Mouse (Mus musculus): ENCODE data around the gene Cuedc1. TPM values are rescaled to one million over a fixed set of nuclear protein-coding genes. Genes with fewer than 3 reads are reported as not detected.
"Not testable (repeated sequence)": the region's sequence is repeated elsewhere in the genome, so short reads cannot be mapped to it uniquely, and the experiment has no call there.

Gene Cuedc1
- polyA plus RNA-seq, 1 experiment, result 42.0 TPM

DNA sequence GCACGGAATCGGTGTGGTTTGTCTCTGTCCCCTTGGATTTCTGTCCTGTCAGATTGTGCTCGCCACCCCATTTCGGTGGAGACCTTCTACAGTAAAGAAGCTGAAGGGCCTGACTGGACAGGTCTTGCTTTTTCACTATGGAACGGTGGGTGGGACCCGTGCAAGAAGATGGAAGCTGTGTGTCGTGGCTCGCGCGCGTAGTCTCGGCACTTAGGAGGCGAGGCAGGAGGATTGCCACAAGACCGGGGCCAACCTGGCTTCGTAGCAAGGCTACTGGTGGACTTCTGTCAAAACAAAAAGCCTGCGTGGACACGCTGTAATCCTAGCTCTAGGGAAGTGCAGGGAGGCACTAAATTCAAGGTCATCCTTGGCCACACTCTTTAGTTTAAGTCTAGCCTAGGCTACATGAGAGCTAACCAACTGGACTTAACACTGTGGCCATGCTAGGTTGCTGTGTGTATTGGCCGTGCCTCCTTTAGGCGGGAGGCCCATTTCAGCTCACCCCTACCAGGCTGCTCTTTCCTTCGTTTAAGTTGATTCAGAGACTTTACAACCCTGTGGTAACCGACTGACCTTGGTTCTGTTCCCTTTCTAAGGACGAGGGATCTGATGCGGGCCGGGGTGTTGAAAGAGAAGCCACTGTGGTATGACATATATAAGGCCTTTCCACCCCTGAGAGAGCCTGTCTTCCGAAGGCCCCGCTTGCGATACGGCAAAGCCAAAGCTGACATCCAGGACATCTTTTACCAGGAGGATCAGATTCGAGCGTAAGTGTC, 106.9 kb downstream of the Cuedc1 start:
- TF ChIP-seq POLR2A (IDR thresholded peaks at IDR 0.05; ENCODE audit: borderline replicate concordance, insufficient read depth, low read length), result no peak
- no peak for TF ChIP-seq CTCF (IDR thresholded peaks at IDR 0.05; ENCODE audit: borderline replicate concordance, insufficient read depth, low read depth, low read length)
- no peaks in the 10 kb centered on the region for H3K27me3 ChIP-seq (ENCODE audit: control insufficient read depth, insufficient read depth, low read length)
- WGBS, result 30% methylated on average over 30 of the region's 30 CpGs

DNA sequence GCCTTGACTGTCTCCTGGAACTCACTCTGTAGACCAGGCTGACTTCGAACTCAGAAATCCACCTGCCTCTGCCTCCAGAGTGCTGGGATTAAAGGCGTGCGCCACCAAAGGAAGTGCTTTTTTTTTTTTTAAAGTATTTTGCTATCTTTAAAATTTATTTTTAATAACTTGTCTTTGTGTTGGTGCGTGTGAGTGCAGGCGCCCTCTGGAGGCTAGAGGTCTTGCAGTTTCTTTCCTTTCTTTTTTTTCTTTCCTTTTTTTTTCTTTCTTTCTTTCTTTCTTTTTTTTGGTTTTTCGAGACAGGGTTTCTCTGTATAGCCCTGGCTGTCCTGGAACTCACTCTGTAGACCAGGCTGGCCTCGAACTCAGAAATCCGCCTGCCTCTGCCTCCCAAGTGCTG, 108.7 kb downstream of the Cuedc1 start:
- not testable (repeated sequence) for DNase-seq; H3K4me3 ChIP-seq (replicated peaks; ENCODE audit: insufficient read depth, low read depth, low read length); H3K27ac ChIP-seq (ENCODE audit: insufficient read depth, low read length); H3K4me1 ChIP-seq (ENCODE audit: control insufficient read depth, insufficient read depth, low read length); H3K27me3 ChIP-seq (ENCODE audit: control insufficient read depth, insufficient read depth, low read length)
- WGBS, result 81% methylated on average over 8 of the region's 8 CpGs

More for the DNA sequence above, 106.9 kb downstream of the Cuedc1 start:
- H3K27ac ChIP-seq (ENCODE audit: insufficient read depth, low read length), result peak overlapping the region; percentile 64; the same call in 1 of the 2 replicates
- H3K4me3 ChIP-seq (replicated peaks; ENCODE audit: insufficient read depth, low read depth, low read length), result peak overlapping the region; percentile 95
- peaks cover 3% of the 10 kb centered on the region for H3K4me1 ChIP-seq (ENCODE audit: control insufficient read depth, insufficient read depth, low read length)
- DNase-seq, result no peak

DNA sequence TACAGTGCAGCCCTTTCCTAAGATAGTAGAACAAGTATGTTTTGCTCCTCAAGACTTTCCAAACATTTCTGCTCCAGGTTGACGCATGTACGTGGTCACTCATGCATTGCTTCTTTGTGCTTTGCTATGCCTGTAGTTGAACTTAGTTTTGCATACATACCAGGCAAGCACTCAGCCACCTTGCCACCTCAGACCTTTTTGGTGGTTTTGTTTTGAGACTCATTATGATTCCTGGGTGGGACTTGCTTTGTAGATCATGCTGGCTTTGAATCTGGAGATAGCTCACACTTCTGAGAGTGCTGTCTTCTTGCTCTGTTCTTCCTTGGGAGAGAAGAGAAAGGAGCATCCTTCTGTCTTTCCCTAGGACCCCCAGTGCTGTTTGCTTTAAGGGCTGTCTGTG, 109.8 kb downstream of the Cuedc1 start:
- TF ChIP-seq CTCF (IDR thresholded peaks at IDR 0.05; ENCODE audit: borderline replicate concordance, insufficient read depth, low read depth, low read length) (no peak), POLR2A (IDR thresholded peaks at IDR 0.05; ENCODE audit: borderline replicate concordance, insufficient read depth, low read length) (no peak)
- Histone ChIP-seq H3K4me3 (replicated peaks; ENCODE audit: insufficient read depth, low read depth, low read length) (no peak overlapping the region), H3K27ac (ENCODE audit: insufficient read depth, low read length) (no peak overlapping the region), H3K27me3 (ENCODE audit: control insufficient read depth, insufficient read depth, low read length) (no peaks in the 10 kb centered on the region), H3K4me1 (ENCODE audit: control insufficient read depth, insufficient read depth, low read length) (peaks cover 3% of the 10 kb centered on the region; the same call in 1 of the 2 replicates)
- DNase-seq, result no peak
- 92% methylated on average over 2 of the region's 2 CpGs for WGBS

DNA sequence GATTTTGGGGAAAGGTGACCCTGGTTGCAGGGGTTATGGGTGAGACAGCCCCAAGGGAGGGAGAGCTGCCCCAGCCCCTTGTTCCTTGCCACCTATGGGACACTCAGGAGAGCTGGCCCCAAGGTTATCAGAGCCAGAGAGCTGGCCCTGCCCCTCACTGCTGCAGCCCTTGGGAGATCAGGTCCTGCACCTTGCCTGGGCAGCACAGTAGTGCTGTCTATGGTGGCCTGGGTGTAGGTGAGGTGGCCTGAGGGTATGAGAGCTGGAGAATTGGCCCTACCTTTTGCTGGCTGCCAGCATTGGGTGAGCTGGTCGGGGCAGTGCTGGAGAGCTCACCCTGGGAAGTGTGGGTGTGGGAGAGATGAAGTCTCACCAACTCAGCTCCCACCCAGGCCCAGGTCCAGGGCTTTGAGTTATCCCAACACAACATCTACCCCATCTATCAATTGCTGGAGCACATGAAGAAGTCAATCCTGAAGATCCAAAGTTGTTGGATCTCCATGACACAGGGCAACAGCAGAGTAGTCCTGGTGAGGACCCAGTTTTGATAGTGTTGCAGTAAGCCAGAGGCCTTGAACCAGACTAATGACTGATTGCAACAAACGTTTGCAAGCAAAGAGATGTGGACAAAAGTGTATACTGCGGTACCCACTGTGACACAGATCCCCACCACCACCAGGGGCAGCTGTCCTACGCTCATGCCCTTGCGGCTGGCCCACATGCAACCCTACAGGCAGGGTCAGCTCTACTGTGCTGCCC, 114.1 kb downstream of the Cuedc1 start:
- H3K4me3 ChIP-seq (replicated peaks; ENCODE audit: insufficient read depth, low read depth, low read length), result no peak overlapping the region
- no peaks in the 10 kb centered on the region for H3K27me3 ChIP-seq (ENCODE audit: control insufficient read depth, insufficient read depth, low read length)
- 77% methylated on average over 5 of the region's 5 CpGs for WGBS
- TF ChIP-seq CTCF (IDR thresholded peaks at IDR 0.05; ENCODE audit: borderline replicate concordance, insufficient read depth, low read depth, low read length), result no peak
- no peak for TF ChIP-seq POLR2A (IDR thresholded peaks at IDR 0.05; ENCODE audit: borderline replicate concordance, insufficient read depth, low read length)
- peaks cover 6% of the 10 kb centered on the region; the same call in 1 of the 2 replicates for H3K4me1 ChIP-seq (ENCODE audit: control insufficient read depth, insufficient read depth, low read length)
- no peak for DNase-seq
- H3K27ac ChIP-seq (ENCODE audit: insufficient read depth, low read length), result no peak overlapping the region

DNA sequence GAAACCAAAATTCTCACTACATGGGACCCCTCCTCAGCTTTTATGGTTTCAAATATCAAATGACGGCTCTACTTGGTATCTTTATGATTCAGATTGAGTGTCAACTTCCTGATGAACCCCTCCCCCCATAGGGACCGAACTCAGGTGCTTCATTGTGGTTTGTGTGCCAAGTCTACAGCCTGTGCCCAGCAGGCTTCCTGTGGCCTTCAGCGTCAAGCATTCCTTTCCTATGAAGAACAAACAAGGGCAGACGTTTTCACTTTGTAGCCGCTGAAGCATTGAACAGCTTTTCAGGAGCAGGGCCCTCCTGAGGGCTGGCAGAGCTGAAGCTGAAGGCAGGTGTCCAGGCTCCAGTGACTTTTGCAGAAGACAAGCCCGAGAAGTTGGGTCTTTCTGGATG, 115.9 kb downstream of the Cuedc1 start:
- no peak for TF ChIP-seq CTCF (IDR thresholded peaks at IDR 0.05; ENCODE audit: borderline replicate concordance, insufficient read depth, low read depth, low read length)
- TF ChIP-seq POLR2A (IDR thresholded peaks at IDR 0.05; ENCODE audit: borderline replicate concordance, insufficient read depth, low read length), result no peak
- no peak overlapping the region for H3K27ac ChIP-seq (ENCODE audit: insufficient read depth, low read length)
- peak; percentile 25 to 26 for DNase-seq
- H3K4me1 ChIP-seq (ENCODE audit: control insufficient read depth, insufficient read depth, low read length), result peaks cover 6% of the 10 kb centered on the region; the same call in 1 of the 2 replicates
- no peak overlapping the region for H3K4me3 ChIP-seq (replicated peaks; ENCODE audit: insufficient read depth, low read depth, low read length)
- no peaks in the 10 kb centered on the region for H3K27me3 ChIP-seq (ENCODE audit: control insufficient read depth, insufficient read depth, low read length)
- 12% methylated on average over 6 of the region's 6 CpGs for WGBS

DNA sequence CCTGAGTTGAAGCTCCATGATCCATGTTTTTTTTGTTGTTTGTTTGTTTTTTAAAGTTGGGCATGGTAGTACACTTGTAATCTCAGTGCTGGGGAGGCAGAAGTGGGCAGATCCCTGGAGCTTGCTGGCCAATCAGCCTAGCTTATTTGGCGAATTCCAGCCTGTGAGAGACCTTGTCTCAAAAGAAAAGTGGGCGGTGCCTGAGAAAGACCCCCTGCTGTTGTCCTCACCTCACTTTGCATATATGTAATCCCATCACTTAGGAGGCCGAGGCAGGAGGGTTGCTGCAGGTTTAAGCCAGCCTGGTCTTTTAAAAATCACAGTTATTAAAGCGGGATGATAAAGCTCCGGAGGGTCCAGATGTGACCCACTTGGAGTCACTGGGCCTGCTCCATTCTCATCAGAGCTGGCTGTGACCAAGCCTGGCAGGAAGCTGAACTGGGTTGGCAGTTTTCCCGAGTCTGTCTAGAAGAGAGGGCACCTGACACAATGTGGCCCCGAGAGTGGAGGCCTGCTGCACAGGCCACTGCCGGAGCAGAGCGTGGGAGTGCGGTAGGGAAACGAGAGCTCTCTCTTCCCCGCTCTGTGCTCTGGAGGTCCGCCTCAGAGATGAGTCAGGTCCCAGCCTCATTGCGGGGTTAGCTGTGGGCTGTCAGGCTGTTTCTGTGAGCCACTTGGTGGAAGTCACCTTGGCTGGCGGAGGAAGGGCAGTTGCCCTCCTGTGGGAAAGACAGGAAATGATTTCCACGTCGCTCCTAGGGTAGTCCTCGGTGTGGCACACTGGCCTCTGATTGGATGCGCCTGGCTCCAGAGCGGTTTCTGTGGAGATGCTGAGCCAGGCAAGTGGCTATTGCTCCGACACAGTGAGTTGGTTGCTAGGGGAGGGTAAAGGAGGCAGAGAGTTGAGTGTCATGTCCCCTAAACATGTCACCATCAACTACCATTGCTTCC, 117.3 kb downstream of the Cuedc1 start:
- WGBS, result 13% methylated on average over 21 of the region's 21 CpGs
- peak overlapping the region; percentile 56 for H3K4me3 ChIP-seq (replicated peaks; ENCODE audit: insufficient read depth, low read depth, low read length)
- peak; percentile 83 to 90 for DNase-seq
- peak; percentile 6; the same call in 1 of the 2 replicates for TF ChIP-seq CTCF (IDR thresholded peaks at IDR 0.05; ENCODE audit: borderline replicate concordance, insufficient read depth, low read depth, low read length)
- peak; percentile 72; the same call in 1 of the 2 replicates for TF ChIP-seq POLR2A (IDR thresholded peaks at IDR 0.05; ENCODE audit: borderline replicate concordance, insufficient read depth, low read length)
- peak overlapping the region; percentile 92 for H3K27ac ChIP-seq (ENCODE audit: insufficient read depth, low read length)
- peaks cover 6% of the 10 kb centered on the region; the same call in 1 of the 2 replicates for H3K4me1 ChIP-seq (ENCODE audit: control insufficient read depth, insufficient read depth, low read length)
- H3K27me3 ChIP-seq (ENCODE audit: control insufficient read depth, insufficient read depth, low read length), result no peaks in the 10 kb centered on the region

DNA sequence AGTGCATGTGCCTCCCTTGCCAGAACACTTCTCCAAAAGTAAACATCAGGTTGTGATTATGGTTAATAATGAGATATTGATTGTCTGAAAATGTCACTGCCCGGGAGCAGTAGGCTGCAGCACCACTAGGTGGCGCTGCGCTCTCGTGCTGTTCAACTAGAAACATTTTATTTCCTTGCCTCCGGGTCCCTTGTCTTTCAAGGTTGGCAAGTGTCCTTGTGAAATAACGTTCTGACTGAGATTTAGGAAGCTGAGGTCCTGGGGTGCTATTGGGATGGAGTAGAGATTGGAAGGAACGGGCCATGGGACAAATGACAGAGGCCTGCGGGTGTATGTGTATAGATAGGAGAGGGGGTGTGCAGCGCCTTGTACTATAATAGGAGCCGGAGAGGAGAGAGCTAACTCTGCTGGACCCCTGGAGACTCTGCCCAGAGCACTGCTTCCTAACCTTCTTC, 118.4 kb downstream of the Cuedc1 start:
- Histone ChIP-seq H3K4me3 (replicated peaks; ENCODE audit: insufficient read depth, low read depth, low read length) (peak overlapping the region; percentile 58), H3K4me1 (ENCODE audit: control insufficient read depth, insufficient read depth, low read length) (peaks cover 6% of the 10 kb centered on the region; the same call in 1 of the 2 replicates), H3K27me3 (ENCODE audit: control insufficient read depth, insufficient read depth, low read length) (no peaks in the 10 kb centered on the region), H3K27ac (ENCODE audit: insufficient read depth, low read length) (peak overlapping the region; percentile 92; the same call in 1 of the 2 replicates)
- WGBS, result 2% methylated on average over 10 of the region's 10 CpGs
- no peak for TF ChIP-seq POLR2A (IDR thresholded peaks at IDR 0.05; ENCODE audit: borderline replicate concordance, insufficient read depth, low read length)
- TF ChIP-seq CTCF (IDR thresholded peaks at IDR 0.05; ENCODE audit: borderline replicate concordance, insufficient read depth, low read depth, low read length), result peak; percentile 93
- peak; percentile 76 to 83 for DNase-seq
